Mouse (Mus musculus) induced T-regulatory cell, adult 2 months (primary cell): ENCODE results near the gene Thbd.

Experiments used
- DNase-seq: peaks from one replicate; pipeline ENCODE4 v3.0.0-alpha.2; 2012; ENCODE audit warnings: low read depth

The Thbd gene

DNA sequence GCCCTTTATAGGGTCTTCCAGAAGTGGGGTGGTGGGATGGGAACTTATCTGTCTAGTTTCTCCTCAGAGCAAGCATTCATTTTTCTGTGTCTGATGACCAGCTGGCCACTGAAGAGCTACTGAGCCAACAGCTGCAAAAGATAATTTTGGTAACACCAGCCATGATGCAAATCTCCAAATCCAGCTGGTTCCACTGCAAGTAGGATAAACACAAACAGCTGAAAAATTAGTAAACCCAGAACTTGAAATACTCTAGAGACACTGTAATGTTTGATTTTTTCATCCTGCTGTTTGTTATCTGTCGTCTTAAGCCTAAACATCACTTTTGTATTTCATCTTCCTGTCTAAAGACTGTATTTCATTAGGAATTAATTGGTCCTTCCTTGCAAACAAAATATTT, 13.7 kb upstream of the Thbd start:
- DNase-seq: no peak

DNA sequence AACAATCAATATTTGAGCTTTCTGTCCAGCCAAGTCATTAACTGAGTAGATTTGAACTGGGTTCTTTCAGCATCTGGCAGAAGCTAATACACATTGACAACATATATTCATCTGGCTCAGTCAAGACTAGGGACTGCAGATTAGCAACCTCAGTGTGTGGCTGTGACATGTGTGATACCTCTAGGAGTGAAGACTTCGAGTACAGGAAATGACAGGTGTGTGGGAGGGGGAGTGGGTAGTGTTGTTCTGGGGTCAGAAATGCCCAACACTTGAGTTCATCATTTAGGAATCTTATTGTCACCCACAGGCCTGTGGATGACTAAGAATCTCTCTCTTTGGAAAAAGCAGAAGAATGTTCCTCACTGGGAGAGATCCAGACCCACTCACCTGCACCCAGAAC, 13.1 kb upstream of the Thbd start:
- DNase-seq: no peak

DNA sequence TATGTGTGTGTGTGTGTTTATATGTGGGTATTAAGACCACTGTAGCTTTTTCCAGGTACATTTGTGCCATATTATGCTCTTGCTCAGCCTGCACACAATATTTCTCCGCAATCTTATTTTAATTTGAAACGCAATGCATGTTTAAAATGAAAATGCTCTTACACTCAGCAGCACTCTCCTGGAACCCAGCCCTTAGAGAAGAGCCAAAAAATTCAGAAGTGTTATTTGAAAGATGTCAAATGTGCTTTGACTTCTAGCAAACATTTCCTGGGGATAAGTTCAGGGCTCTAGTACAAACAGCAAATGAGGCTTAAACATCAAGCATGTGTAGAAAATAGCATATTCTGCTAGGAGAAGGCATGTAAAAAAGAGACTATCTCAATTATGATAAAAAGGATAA, 11.8 kb upstream of the Thbd start:
- DNase-seq: no peak

DNA sequence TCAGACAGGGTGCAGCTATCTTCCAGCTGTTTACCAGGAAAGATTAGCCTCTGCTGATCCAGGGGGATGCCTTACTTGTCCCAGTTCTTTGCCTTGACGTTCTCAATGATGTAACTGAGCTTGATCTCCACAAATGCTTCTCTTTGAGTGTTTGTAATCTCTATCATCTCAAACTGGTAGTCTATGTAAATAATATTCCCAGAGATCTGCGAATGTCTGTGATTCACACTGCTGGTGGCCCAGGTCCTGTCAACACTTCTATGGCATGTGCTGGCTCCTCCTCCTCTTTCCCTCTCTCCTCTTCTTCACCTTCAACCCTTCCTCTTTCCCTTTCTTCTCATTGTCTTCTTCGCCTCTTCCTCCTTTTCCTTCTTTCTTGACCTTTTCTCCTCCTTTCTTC, 11.2 kb upstream of the Thbd start:
- no peak for DNase-seq

DNA sequence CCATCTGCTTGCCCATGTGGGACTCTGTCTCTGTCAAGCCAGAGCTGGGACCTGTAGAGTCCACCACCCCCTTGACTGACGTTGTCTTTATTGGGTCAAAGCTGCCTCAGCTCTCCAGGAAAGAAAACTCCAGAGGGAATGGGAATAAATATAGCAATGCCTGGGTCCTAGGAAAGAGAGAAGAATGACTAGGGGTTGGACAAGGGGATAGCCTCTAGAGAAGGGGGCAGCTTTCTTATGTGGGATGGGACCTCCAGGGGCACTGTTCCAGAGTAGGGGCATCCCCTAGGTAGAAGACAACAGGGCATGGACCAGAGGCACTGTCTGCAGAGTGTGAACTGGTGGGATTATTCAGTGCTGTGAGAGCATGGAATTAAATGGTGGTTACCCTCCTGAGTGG, 1.8 kb upstream of the Thbd start:
- DNase-seq: no peak

DNA sequence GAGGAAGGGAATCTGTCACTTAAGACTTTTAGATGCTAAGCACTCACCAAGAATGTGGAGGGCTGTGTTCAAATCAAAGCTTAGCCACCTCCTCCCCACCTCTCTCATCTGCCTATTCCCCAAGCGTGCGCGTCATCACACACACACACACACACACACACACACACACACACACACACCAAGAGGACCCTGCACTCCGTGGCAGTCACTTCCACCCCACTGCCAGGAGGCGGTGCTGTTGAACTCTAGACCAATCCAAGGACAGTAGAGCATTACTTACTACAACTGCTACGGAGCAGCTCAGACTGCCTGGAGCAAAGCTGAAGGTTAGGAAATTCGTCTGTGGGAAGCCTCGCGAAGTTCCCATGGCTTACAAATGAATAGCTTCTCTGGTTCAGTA, 1.2 kb upstream of the Thbd start:
- peak; percentile 26 for DNase-seq

DNA sequence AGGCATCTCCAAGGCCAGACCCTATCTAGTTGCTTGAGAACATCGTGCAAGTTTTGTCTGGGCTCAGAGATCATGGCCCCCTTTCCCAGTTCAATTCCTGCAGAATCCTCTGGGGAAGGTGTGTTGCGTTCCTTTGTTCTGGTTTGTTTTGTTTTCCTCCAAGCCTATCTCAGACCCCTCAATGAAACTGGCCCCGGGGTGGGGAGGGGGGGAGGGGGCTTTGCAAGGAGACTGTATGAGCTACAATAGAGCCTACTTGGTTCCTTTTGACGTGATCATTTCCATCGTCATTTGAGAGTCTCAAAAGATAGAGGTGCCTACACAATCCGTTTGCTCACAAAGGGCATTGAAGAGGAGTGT, 753 bp upstream of the Thbd start:
- DNase-seq: no peak

DNA sequence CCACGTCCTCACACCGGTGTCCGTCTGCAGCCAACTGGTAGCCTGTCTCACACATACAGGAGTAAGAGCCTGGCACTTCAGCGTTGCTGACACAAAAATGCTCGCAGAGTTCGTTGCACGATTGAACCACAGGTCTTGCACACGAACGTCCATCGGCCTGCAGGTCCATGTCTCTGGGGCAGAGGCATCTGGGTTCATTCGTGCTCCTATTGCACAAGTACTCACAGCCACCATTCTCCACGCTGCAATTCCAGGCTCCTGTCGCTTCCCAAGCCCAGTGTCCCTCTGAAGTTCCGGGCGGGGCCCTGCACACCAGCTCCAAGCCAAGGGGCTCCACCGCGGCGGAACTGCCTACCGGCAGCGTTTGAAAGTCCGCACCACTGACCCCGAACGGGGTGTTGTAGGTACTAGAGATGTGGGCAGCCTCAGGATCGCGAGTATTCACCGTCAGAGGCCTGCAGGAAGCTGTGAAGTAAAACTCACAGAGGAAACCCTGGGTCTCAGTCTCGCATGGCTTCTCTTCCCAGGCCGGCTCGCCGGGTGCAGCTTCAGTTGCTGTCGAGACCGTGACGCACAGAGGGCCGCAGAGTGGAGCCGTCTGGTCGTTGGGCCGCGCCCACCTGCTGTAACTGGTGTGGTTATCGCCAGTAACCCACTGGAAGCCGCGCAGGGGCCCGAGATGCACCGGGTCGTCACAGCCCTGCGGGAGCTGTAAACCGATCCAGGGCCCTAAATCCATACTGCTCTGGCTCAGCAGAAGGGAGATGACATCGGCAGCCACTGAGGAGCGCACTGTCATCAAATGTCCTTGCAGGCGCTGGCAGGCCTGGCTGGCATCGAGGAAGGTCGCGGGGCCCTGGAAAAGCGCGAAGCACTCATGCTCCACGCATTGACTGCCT, 768 bp downstream of the Thbd start:
- DNase-seq: no peak

DNA sequence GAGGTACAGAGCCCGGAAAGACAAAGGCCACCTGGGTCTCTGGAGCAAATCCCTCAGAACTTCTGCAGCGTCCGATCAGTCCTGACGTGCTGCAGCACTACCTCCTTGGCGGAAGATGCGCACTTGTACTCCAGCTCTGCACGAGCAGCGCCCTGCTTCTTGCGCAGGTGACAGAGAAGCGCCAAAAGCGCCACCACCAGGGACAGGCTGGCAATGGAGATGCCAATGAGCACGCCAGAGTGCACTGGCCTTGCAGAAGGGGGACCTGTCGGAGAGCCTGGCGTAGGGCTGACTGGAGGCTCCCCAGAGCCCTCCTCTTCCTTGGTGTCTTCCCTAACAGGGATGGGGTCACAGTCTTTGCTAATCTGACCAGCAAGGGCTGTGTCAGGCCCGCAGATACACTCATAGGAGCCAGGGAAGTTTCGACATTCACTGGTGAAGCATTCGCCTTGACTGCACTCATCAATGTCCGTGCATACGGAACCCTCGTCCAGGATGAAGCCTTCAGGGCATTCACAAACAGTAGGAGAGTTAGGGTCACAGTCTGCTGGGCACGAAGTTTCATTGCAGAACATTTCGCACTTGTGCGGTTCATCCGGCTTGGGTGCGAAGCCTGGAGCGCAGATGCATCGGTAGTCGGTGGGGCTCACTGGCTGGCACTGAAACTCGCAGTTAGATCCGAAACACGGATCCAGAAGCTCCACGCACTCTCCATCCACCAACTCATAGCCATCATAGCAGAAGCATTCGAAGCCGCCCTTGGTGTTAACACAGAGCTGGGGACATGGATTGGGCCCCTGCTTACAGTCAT, 1.6 kb downstream of the Thbd start:
- DNase-seq: no peak

DNA sequence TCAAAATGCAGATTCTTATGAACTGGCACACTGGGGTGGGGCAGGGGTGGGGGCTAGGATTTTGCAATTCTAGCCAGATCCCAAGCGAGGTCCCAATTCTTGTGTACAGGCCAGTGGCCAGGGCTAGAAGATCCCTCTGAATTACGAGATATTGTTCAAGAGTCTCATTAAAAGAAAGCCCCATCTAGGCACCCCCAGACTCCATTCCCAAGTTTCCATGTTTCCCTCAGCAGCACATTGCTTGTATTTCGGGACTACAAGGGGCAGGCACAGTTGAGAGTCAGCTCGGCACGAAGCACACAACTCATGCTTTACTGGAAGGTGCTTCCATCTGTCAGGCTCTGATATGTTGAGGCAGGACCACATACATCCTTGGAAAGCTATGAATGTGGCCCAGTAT, 3.1 kb downstream of the Thbd start:
- DNase-seq: no peak

DNA sequence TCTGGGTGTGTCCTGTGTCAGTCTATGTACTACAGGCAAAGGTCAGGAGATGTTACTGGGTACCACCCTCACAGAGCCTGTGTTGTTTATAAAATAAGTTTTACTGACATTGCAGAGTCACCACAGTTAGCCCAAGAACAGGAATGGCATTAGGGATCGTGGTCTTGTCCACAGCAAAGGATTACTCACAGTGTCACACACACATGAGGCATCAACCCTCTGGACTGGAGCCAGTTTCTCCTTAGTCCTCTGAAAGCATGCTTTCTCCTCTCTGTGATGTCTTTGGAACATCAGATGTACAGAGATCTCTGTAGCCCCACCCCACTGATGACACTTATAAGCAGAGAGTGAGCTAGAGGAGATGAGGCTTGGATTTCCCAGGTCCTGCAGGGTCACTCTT, 5.8 kb downstream of the Thbd start:
- no peak for DNase-seq

DNA sequence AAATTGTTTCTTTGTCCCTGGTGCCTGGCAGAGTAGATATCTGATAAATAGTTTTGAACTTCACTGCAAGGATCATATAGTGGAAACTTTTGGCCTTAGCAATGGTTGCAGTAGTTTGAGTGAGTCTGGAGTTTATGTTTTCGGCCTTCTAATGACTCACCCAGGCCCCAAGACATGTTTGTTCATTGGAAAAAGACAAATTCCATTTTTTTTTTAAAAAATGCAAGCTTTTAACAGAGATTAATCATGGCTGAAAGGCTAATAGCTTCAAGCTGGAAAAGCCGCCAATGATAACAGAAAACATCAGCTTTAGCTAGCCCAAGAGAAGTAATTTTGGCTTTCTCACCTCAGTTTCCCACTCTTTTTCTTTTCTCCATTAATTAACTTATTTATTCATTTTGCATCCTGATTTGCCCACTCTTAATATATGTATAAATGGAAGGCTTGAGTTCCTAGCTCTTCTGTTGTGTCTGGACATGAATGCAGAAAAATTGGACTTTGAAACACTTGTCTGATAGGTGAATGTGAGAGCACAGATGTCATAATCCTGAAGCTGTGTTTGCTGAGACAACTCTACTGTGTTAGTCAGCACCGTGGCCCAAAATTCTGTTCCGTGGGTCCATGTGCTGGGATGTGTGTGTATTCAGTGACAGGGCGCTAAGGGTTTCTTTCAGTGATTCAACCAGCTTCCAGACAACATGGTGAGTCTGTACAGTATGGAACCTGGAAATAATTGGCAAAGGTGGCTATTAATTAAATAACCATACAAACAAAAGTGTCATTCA, 8.9 kb downstream of the Thbd start:
- no peak for DNase-seq

DNA sequence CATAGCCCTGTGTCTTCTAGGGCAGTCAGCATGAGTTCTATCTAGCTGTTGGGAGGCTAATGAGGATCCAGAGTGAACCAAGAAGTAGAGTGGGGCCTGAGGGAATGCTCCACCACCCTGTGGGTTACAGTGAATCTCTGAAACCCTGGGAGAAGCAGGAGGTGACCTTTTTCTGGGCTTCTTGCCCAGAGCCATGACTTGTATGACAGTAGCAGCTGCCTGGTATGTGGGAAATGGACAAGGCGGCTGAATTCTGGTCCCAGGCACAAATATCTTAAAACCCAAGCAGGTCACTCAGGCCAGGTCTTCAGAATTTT, 10.2 kb downstream of the Thbd start:
- DNase-seq: no peak

DNA sequence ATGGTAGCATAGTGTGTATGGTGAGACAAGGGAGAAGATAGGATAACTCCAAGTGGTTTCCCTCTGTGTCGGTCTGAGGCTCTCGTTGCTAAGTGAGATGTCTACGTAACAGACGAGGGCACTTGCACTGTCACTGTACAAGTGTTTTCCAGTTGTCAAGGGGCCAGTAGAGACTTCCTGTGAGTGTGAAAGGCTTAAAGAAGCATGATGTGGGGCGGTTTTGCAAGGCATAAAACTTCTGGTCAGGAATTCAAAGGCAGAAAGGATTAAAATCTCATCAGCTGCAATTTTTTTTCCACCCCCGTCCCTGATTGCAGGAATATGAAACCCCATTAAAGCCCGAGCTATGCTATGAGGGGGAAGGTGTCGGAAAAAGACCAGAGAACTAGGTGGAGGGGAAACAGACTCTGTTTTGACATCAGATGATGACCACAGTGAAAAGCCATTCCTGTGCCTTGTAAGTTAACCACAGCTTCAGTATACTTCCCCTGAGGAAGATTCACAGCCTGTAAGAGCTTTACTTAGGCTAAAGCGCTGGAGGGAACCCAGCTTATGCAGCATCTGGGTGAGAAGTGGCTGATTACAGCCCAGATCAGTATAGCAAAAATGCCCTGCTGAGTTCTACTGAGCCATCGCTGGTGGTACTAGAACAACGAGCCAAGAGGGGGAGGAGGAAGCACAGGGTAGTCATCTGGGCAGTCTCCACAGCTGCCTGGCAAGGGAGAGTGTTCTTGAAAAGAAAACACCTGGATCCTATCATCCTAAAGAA, 10.8 kb downstream of the Thbd start:
- DNase-seq: no peak

DNA sequence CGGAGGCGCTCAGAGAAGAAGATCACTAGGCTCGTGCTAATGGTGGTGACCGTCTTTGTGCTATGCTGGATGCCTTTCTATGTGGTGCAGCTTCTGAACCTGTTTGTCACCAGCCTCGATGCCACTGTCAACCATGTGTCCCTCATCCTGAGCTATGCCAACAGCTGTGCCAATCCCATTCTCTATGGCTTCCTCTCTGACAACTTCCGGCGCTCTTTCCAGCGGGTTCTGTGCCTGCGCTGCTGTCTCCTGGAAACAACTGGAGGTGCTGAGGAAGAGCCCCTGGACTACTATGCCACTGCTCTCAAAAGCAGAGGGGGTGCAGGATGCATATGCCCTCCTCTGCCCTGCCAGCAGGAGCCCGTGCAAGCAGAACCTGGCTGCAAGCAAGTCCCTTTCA, 11.8 kb downstream of the Thbd start:
- DNase-seq: no peak

DNA sequence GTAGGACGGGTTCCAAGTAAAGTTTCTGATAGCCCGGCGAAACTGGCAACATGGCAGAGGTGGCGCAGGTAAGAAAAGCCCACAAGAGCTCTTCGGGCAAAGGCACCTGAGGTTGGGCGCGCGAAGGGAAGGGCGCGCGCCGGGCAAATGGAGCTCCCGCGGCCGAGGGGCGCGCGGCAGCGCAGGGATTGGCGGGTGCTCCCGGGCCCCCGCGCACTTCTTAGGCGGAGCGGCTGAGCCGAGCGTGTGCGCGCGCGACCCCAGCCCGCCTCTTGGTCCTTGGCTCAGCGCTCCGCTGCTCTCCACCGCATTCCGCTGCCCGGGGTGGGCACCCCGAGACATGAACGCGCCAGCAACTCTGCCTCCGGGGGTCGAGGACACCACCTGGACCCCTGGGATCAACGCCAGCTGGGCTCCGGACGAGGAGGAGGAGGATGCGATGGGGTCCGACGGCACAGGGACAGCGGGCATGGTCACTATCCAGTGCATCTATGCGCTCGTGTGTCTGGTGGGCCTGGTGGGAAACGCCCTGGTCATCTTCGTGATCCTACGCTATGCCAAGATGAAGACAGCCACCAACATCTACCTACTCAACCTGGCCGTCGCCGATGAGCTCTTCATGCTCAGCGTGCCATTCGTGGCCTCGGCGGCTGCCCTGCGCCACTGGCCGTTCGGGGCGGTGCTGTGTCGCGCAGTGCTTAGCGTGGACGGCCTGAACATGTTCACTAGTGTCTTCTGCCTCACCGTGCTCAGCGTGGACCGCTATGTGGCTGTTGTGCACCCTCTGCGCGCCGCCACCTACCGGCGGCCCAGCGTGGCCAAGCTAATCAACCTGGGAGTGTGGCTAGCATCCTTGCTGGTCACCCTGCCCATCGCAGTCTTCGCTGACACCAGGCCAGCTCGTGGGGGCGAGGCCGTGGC, 12.6 kb downstream of the Thbd start, which contains the start of gene Sstr4:
Gene Sstr4, plus strand, starts transcription at position 214 of the 921 bp plus-strand sequence.
- DNase-seq: no peak

DNA sequence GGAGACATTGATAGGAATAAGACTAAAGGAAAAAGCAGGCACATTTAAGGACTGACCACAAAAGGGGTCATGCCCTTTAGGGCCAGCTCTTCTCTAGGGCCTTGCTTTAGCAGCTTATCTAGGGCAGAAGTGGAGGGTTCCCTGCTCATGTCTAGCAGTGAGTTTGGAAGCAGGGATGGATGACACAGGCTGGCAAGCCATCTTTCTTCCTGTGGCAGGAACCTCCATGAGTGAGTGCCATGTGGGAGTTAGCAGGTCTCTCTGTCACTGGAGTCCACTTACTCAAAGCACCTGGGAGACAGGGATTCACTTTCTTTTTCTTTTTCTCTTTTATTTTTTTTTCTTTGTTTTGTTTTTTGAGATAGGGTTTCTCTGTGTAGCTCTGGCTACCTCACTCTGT, 14.1 kb downstream of the Thbd start:
- no peak for DNase-seq

DNA sequence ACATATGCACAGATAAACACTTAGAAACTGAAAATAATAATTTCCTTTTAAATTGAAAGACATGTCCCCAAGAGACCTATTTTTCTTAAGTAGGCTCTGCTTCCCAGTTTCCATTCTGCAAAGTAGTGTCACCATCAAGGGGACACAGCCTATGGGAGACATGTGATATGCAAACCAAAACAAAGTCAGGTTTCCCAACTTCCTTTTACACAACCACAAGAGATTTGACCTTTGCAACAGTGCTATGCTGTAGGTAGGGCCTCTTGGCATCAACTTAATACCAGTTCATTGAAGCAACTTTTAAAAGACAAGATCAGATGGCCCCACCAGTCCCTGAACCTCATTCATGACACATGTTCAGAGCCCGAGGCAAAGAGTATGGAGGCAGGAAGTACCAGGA, 14.8 kb downstream of the Thbd start:
- no peak for DNase-seq

DNA sequence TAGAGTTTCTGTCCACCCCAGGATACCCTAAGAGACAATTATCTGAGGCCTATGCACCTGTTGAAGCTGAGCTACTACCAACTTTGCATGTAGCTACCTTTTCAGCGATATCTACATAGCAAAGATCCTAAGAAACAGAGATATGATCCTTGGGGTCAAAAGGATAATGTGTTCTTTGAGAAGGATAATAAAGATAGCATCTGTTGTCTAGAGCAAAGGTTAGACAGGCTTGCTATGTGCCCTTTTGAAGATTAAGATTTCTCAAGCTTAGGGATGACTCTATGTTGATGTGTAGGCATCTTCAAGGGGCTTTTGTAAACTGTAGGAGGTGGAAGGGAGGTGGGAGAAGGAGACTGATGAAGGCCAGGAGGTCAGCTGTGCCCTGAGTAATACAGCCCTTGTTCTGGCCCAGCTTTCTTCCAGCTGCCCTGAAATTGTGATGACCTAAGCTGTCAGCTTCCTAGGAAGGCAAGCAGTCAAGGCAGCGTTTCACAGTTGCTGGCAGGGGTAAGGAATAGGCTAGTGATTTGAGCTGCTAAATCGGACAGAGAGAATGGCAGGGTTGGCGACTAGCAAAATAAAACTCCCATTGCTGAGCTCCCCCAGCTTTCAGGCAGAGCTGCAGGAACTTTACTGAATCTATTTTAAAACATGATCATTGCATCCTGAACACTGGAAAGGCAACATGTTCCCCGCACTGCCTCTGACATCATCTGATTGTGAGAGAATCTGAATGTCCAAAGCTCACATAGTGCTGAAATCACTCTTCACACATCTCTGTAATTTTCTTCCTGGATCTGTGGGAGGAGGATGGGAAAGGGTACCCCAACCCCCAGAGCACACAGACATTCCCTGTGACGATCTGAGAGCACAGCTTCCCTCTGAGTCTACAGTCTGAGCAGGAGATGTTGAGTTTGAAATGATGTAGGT, 20.1 kb downstream of the Thbd start:
- DNase-seq: no peak

DNA sequence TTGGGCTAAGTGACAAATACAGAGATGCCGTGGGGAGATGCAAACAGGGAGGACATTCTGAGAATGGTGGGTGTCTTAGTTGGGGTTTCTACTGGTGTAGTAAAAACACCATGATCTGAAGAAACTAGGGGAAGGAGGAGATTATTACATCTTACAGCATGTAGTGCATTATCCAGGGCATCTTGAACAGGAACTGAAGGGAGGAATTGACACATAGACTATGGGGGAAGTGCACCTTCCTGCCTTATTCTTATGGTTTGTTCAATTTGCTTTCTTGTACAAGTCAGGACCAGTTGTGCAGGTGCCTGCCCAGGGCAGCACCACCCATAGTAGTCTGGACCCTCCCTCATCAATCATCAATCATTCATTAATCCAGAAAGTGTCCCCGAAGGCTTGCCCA, 21.1 kb downstream of the Thbd start:
- no peak for DNase-seq
